Mouse (Mus musculus) forebrain, embryonic 11.5 days (tissue): ENCODE measurements around the gene Olfr684. TPM values are rescaled to one million over a fixed set of nuclear protein-coding genes. Genes with fewer than 3 reads are reported as not detected.

Experiments
- ATAC-seq: fragments of 200-750 bp; cut with Nextera tagmentation; replicated peaks from 2 replicates; pipeline ENCODE4 v1.8.0; 2017; ENCODE audit warnings: moderate TSS enrichment; ENCODE audit not compliant: low FRiP score
- DNase-seq: peaks from one replicate; pipeline ENCODE4 v3.0.0-alpha.2; 2017; ENCODE audit warnings: low spot score
- H3K27ac ChIP-seq: fragments of 300-500 bp; sonication (generic); 2 replicates; pipeline ENCODE4 v1.5.1; 2014; ENCODE audit warnings: low read depth, low read length
- H3K27me3 ChIP-seq: fragments of 300-500 bp; sonication (generic); 2 replicates; pipeline ENCODE4 v1.6.1; 2014; ENCODE audit warnings: mild to moderate bottlenecking, low read length, mixed read lengths; ENCODE audit not compliant: control insufficient read depth, insufficient read depth
- H3K36me3 ChIP-seq: fragments of 300-500 bp; sonication (generic); 2 replicates; pipeline ENCODE4 v1.6.1; 2014; ENCODE audit warnings: mild to moderate bottlenecking, low read length, moderate library complexity, mixed read lengths; ENCODE audit not compliant: control insufficient read depth, insufficient read depth
- H3K4me1 ChIP-seq: fragments of 300-500 bp; sonication (generic); replicated peaks from 2 replicates; pipeline ENCODE4 v1.6.1; 2014; ENCODE audit warnings: low read length, mixed read lengths; ENCODE audit not compliant: control insufficient read depth, insufficient read depth
- H3K4me2 ChIP-seq: fragments of 300-500 bp; sonication (generic); 2 replicates; pipeline ENCODE4 v1.6.1; 2014; ENCODE audit warnings: low read depth, mild to moderate bottlenecking, low read length, moderate library complexity, mixed read lengths; ENCODE audit not compliant: severe bottlenecking
- H3K4me3 ChIP-seq: fragments of 300-500 bp; sonication (generic); 2 replicates; pipeline ENCODE4 v1.5.1; 2014; ENCODE audit warnings: low read depth, low read length
- H3K9ac ChIP-seq: fragments of 300-500 bp; sonication (generic); 2 replicates; pipeline ENCODE4 v1.6.1; 2014; ENCODE audit warnings: low read length
- H3K9me3 ChIP-seq: fragments of 300-500 bp; sonication (generic); 2 replicates; pipeline ENCODE4 v1.6.1; 2016; ENCODE audit warnings: low read length, mixed read lengths; ENCODE audit not compliant: control insufficient read depth
- WGBS: fragments of 180-500 bp; shearing (Covaris S2); extraction: QIAGEN DNeasy Blood & Tissue Kit; methylation state at CpG from one replicate; pipeline ENCODE4 v1.1.7; 2014; 5-methylcytosine and 5-hydroxymethylcytosine counted together
- polyA plus RNA-seq: library from polyadenylated mRNA; unstranded; fragments of >200 nt; fragmentation: Nextera tagmentation; extraction: Ambion mirVana; gene quantifications from 2 replicates; pipeline ENCODE4 v1.2.1, GENCODE M21; 2014

The Olfr684 gene
- polyA plus RNA-seq: not detected in 2 replicates

DNA sequence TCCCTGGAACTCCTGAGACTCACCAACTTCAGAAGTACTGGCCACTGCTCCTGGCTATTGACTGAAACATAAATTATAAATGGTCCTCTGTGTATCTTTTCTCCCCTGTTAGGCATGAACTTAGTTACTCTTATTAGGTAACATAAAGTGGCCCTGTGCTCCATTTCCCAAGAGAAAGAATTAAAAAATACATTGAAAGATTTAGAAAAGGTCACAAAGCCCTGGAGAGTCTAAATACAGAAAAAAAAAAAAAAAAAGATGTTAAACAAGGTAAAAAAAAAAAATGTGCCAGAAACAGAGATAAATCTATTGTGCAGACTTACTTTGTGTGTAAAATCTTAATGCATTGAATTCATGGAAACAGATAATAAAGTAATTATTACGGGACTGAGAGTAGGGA is at the start of gene Olfr684:
TSS of gene Olfr684 (minus strand) at position 101 of the 400 bp plus-strand sequence.
- H3K9me3 ChIP-seq: no peaks in the 10 kb centered on the region
- DNase-seq: no peak
- 84% methylated on average over 1 of the region's 1 CpGs for WGBS
- H3K4me3 ChIP-seq: no peak within 1 kb of the TSS
- no peak for ATAC-seq
- no peaks in the 10 kb centered on the region for H3K4me1 ChIP-seq
- no peak within 1 kb of the TSS for H3K9ac ChIP-seq
- H3K27me3 ChIP-seq: no peaks in the 10 kb centered on the region
- no peak within 1 kb of the TSS for H3K27ac ChIP-seq
- H3K36me3 ChIP-seq: no peaks in the 10 kb centered on the region
- H3K4me2 ChIP-seq: no peak within 1 kb of the TSS

DNA sequence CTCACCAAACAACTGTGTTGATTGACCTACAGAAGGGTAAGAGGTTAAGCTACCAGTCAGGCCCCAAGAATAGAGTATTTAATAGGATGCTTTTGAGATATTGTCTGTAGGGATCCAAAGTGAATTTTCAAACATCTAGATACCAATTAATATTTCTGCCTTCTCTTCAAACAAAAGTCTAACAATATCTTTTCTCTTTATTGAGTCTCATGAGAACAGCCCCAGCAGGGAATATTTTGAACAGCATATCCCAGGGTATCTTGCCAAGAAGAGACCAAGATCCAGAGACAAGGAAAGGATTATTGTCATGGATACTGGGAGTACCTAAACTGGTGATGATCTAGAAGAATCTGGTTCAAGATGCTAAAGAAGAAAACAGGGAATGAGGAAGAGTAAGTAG is 43.9 kb upstream of the Olfr684 start, which contains the start of gene Olfr686:
TSS of gene Olfr686 (minus strand) at position 101 of the 400 bp plus-strand sequence.
- H3K36me3 ChIP-seq: no peaks in the 10 kb centered on the region
- H3K4me3 ChIP-seq: no peak within 1 kb of the TSS
- H3K27ac ChIP-seq: no peak within 1 kb of the TSS
- no peak for DNase-seq
- H3K4me2 ChIP-seq: no peak within 1 kb of the TSS
- no peaks in the 10 kb centered on the region for H3K9me3 ChIP-seq
- ATAC-seq: no peak
- no peaks in the 10 kb centered on the region for H3K27me3 ChIP-seq
- H3K4me1 ChIP-seq: no peaks in the 10 kb centered on the region
- H3K9ac ChIP-seq: no peak within 1 kb of the TSS

DNA sequence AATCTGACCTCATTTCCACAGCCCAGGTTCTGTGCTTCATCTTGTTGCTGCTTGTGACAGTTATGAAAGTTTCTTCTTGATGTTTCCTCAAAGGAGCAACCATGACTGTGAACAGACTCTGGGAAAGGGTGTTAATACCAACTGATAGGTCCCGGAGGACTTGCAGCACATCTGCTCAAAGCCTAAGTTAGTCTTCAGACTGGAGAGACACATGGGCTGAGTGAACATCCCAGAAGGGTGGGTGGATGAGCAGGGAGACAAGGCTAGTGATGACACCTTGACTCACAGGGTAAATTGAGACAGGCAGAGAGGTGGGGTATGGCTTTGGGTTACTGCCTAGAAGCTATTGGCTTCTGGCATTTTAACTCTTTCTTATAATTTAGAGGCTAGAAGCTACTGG is 22.5 kb upstream of the Olfr684 start, which contains the start of gene Olfr685:
TSS of gene Olfr685 (minus strand) at position 101 of the 400 bp plus-strand sequence.
- Histone ChIP-seq H3K27me3 (no peaks in the 10 kb centered on the region), H3K9me3 (no peaks in the 10 kb centered on the region), H3K4me3 (no peak within 1 kb of the TSS), H3K4me1 (no peaks in the 10 kb centered on the region), H3K4me2 (no peak within 1 kb of the TSS), H3K36me3 (no peaks in the 10 kb centered on the region), H3K9ac (no peak within 1 kb of the TSS), H3K27ac (no peak within 1 kb of the TSS)
- ATAC-seq (no peak), DNase-seq (no peak)
- WGBS: 91% methylated on average over 1 of the region's 1 CpGs

DNA sequence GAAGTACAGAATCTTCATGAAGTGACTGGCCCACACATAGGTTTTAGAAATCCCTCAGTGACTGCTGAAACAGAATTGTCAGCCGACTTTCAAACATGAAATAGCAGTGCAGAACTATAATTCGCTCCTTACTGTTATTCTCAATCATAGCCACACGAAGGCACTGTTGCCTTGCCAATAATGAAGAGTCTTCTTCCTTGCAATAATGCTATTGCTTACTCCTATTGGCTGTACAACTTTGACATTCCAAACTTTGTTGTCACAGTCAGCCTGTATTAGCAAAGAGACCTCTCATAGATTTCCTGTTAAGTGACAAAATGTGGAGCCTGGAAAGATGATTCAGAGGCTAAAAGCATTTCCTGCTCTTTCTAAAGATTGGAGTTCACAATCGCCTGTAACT is 7.3 kb upstream of the Olfr684 start:
- ATAC-seq: no peak
- no peak overlapping the region for H3K9ac ChIP-seq
- no peak overlapping the region for H3K4me3 ChIP-seq
- 56% methylated on average over 4 of the region's 4 CpGs for WGBS
- no peak overlapping the region for H3K27ac ChIP-seq
- no peaks in the 10 kb centered on the region for H3K36me3 ChIP-seq
- H3K9me3 ChIP-seq: no peaks in the 10 kb centered on the region
- DNase-seq: no peak
- no peaks in the 10 kb centered on the region for H3K4me1 ChIP-seq
- no peak overlapping the region for H3K4me2 ChIP-seq
- no peaks in the 10 kb centered on the region for H3K27me3 ChIP-seq

DNA sequence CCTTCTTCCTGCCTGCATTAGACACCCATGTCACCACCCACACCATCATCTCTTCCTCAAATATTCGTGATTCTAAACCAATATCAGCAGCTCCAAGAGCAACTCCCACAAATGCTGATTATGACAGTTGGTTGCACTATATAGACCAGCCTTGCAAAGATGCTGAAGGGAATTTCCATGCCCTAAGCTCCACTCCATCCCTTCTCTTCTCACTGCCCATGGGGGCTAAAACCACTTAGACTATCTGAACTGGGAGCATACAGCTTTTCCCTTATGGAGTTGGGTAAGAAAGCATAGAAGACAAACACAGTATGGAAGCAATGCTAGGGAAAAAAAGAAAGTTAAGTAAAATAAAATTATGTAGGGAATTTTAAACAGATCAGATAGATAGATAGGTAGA is 16.5 kb downstream of the Olfr684 start, which contains the start of gene Olfr683:
TSS of gene Olfr683 (minus strand) at position 101 of the 400 bp plus-strand sequence.
- no peak for ATAC-seq
- Histone ChIP-seq H3K9me3 (no peaks in the 10 kb centered on the region), H3K27ac (no peak within 1 kb of the TSS), H3K27me3 (no peaks in the 10 kb centered on the region), H3K4me1 (no peaks in the 10 kb centered on the region), H3K36me3 (no peaks in the 10 kb centered on the region), H3K4me2 (no peak within 1 kb of the TSS), H3K9ac (no peak within 1 kb of the TSS), H3K4me3 (no peak within 1 kb of the TSS)
- WGBS: 67% methylated on average over 1 of the region's 1 CpGs
- DNase-seq: no peak

DNA sequence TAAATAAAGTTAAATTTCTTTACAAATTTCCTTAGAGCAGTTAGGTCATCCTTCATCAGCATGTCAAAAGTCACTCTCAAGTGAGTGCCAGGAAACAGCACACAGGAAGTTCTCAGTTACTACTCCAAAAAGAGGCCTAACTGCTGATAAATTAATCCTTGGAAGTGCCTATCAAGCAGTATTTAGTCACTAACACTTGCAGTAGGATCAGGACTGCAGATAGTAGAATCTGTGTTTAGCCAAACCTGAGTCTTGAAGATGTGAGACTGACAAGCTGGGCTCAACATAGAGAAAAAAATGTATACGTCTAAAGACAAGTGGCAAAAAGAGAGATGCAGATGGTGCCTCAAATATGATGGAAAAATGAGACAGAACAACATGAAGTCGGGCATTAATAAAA is 22.2 kb downstream of the Olfr684 start:
- DNase-seq: no peak
- no peaks in the 10 kb centered on the region for H3K27me3 ChIP-seq
- H3K36me3 ChIP-seq: no peaks in the 10 kb centered on the region
- no peak overlapping the region for H3K4me3 ChIP-seq
- H3K9me3 ChIP-seq: no peaks in the 10 kb centered on the region
- no peaks in the 10 kb centered on the region for H3K4me1 ChIP-seq
- H3K27ac ChIP-seq: no peak overlapping the region
- ATAC-seq: no peak
- H3K9ac ChIP-seq: no peak overlapping the region
- H3K4me2 ChIP-seq: no peak overlapping the region
- WGBS: 76% methylated on average over 2 of the region's 2 CpGs

DNA sequence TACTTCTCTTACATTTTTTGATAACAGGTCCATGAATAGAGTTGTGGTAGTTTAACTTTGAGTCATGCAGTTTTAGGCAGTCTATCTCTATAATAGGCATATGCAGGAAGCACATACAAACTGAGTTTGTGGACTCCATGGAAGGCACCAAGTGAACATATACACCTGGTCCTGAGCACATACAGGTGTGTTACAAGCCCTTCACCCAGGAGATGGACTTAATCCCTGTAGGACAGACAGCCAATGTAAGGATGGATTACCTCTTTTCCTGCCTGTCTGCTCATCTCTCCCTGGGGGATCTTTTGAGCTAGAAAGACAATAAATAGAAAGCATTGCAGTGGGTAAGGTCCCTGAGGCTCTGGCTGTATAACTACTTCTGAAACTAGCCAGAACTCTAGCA is 46.9 kb downstream of the Olfr684 start, which contains the start of gene Olfr681:
TSS of gene Olfr681 (plus strand) at position 301 of the 400 bp plus-strand sequence.
- no peaks in the 10 kb centered on the region for H3K36me3 ChIP-seq
- DNase-seq: no peak
- no peak within 1 kb of the TSS for H3K27ac ChIP-seq
- no peak within 1 kb of the TSS for H3K9ac ChIP-seq
- H3K4me3 ChIP-seq: no peak within 1 kb of the TSS
- H3K4me1 ChIP-seq: no peaks in the 10 kb centered on the region
- no peak within 1 kb of the TSS for H3K4me2 ChIP-seq
- no peak for ATAC-seq
- H3K27me3 ChIP-seq: no peaks in the 10 kb centered on the region
- H3K9me3 ChIP-seq: no peaks in the 10 kb centered on the region

Other genes starting within 250 kb of the Olfr684 start
- gene Olfr667, start 242.2 kb downstream of the Olfr684 start, polyA plus RNA-seq: not detected in 2 replicates
- not detected in 2 replicates for gene Olfr668, start 235.6 kb downstream of the Olfr684 start, polyA plus RNA-seq
- gene Olfr669, start 229.4 kb downstream of the Olfr684 start, polyA plus RNA-seq: not detected in 2 replicates
- gene Olfr670, start 201.0 kb downstream of the Olfr684 start, polyA plus RNA-seq: not detected in 2 replicates
- gene Olfr671, start 184.5 kb downstream of the Olfr684 start, polyA plus RNA-seq: not detected in 2 replicates
- gene Olfr672, start 161.6 kb downstream of the Olfr684 start, polyA plus RNA-seq: not detected in 2 replicates
- gene Olfr675, start 135.2 kb downstream of the Olfr684 start, polyA plus RNA-seq: not detected in 2 replicates
- gene Olfr676, start 131.0 kb downstream of the Olfr684 start, polyA plus RNA-seq: not detected in 2 replicates
- not detected in 2 replicates for gene Olfr677, start 112.3 kb downstream of the Olfr684 start, polyA plus RNA-seq
- gene Olfr678, start 99.2 kb downstream of the Olfr684 start, polyA plus RNA-seq: not detected in 2 replicates
- gene Olfr679, start 82.4 kb downstream of the Olfr684 start, polyA plus RNA-seq: not detected in 2 replicates
- not detected in 2 replicates for gene Olfr680-ps1, start 70.8 kb downstream of the Olfr684 start, polyA plus RNA-seq
- gene Olfr681, start 46.8 kb downstream of the Olfr684 start, polyA plus RNA-seq: not detected in 2 replicates
- not detected in 2 replicates for gene Olfr683, start 16.6 kb downstream of the Olfr684 start, polyA plus RNA-seq
- gene Olfr685, start 22.4 kb upstream of the Olfr684 start, polyA plus RNA-seq: not detected in 2 replicates
- not detected in 2 replicates for gene Olfr686, start 43.8 kb upstream of the Olfr684 start, polyA plus RNA-seq
- gene Olfr688, start 124.4 kb upstream of the Olfr684 start, polyA plus RNA-seq: not detected in 2 replicates
- gene Olfr689, start 147.5 kb upstream of the Olfr684 start, polyA plus RNA-seq: not detected in 2 replicates
- not detected in 2 replicates for gene Olfr690, start 170.5 kb upstream of the Olfr684 start, polyA plus RNA-seq
- gene Olfr691, start 178.6 kb upstream of the Olfr684 start, polyA plus RNA-seq: 0.12 and 0.39 TPM in 2 replicates
- gene Olfr692, start 204.6 kb upstream of the Olfr684 start, polyA plus RNA-seq: not detected in 2 replicates
- not detected in 2 replicates for gene Gm5901, start 211.4 kb upstream of the Olfr684 start, polyA plus RNA-seq
- gene Fam160a2, start 236.4 kb upstream of the Olfr684 start, polyA plus RNA-seq: 45.0 and 47.4 TPM in 2 replicates
- 0.15 TPM in 1 of 2 replicates, not detected in the other for gene Cnga4, start 240.9 kb upstream of the Olfr684 start, polyA plus RNA-seq